14 mouse cellular contexts compared by ENCODE assay signal in genomic region chr8:125542893-125543613, GRCm38 (mm10). TPM values are rescaled to one million over a fixed set of nuclear protein-coding genes. Genes with fewer than 3 reads are reported as not detected.
DNase-seq lines count a peak whose midpoint lies in the region; ATAC-seq lines count a peak whose summit lies in the region.
"Had no signal": no experiment of that assay in that cellular context is flagged by ENCODE, and none has a peak within 500 bp of the region (broad histone marks: within the 10 kb centered on the region; RNA-seq: fewer than 3 reads in every experiment).

No protein-coding gene starts in this region.

- no peak overlapping the region for H3K4me3 ChIP-seq in heart, embryonic 14.5 days (ENCODE audit: control insufficient read depth in 1 of 2, insufficient read depth in 1 of 2, low read depth in 1 of 2, low read length in 2 of 2)
- H3K4me3 ChIP-seq in midbrain, embryonic 16.5 days (ENCODE audit: low read depth, low read length): no peak overlapping the region
- H3K4me3 ChIP-seq in midbrain, embryonic 15.5 days: no peak overlapping the region
- no peak overlapping the region for H3K4me3 ChIP-seq in liver, embryonic 15.5 days (replicated peaks)

- H3K4me2 ChIP-seq in heart, embryonic 14.5 days (ENCODE audit: low read length): peak overlapping the region; percentile 18; the same call in 1 of the 2 replicates
- no peak overlapping the region for H3K4me2 ChIP-seq in midbrain, embryonic 16.5 days (ENCODE audit: low read length)
- no peak overlapping the region for H3K4me2 ChIP-seq in midbrain, embryonic 15.5 days
- no peak overlapping the region for H3K4me2 ChIP-seq in liver, embryonic 15.5 days

- no peak for DNase-seq in heart, postnatal 36 days
- DNase-seq in cerebellum, adult 8-10 months: no peak
- DNase-seq in urinary bladder, postnatal 25 days (ENCODE audit: low spot score): no peak
- DNase-seq: cerebellum, adult 9-11 months; gastrocnemius, postnatal 25 days; kidney, adult 11 months; kidney, postnatal 4 days; thymus, postnatal 14 days had no signal

- H3K36me3 ChIP-seq in heart, embryonic 14.5 days (ENCODE audit: control insufficient read depth, insufficient read depth, low read length): no peaks in the 10 kb centered on the region
- H3K36me3 ChIP-seq in midbrain, embryonic 16.5 days (ENCODE audit: control insufficient read depth, insufficient read depth, low read length): no peaks in the 10 kb centered on the region
- no peaks in the 10 kb centered on the region for H3K36me3 ChIP-seq in midbrain, embryonic 15.5 days (replicated peaks)
- H3K36me3 ChIP-seq in liver, embryonic 15.5 days (replicated peaks): no peaks in the 10 kb centered on the region

- H3K4me1 ChIP-seq in heart, embryonic 14.5 days (ENCODE audit: control insufficient read depth in 2 of 2, insufficient read depth in 2 of 2, low read length in 2 of 2): peaks cover 60 to 90% of the 10 kb centered on the region in 2 experiments
- peaks cover 9% of the 10 kb centered on the region for H3K4me1 ChIP-seq in midbrain, embryonic 16.5 days (ENCODE audit: control insufficient read depth, insufficient read depth, low read length)
- peaks cover 16% of the 10 kb centered on the region for H3K4me1 ChIP-seq in midbrain, embryonic 15.5 days
- peaks cover 17% of the 10 kb centered on the region for H3K4me1 ChIP-seq in liver, embryonic 15.5 days (replicated peaks)

- peak overlapping the region; percentile 54 for H3K9ac ChIP-seq in heart, embryonic 14.5 days (ENCODE audit: low read length)
- H3K9ac ChIP-seq in midbrain, embryonic 16.5 days (ENCODE audit: low read depth, low read length): 0 out of 2 replicates have a peak overlapping the region, but pooled peaks have one; percentile 16
- H3K9ac ChIP-seq in midbrain, embryonic 15.5 days: no peak overlapping the region
- H3K9ac ChIP-seq in liver, embryonic 15.5 days: no peak overlapping the region
- H3K9ac ChIP-seq: liver, embryonic 14.5 days had no signal

- intact Hi-C loops in heart, postnatal 36 days (cut with DNase I): no loop called here

- H3K9me3 ChIP-seq in heart, embryonic 14.5 days (ENCODE audit: control insufficient read depth, low read length): no peaks in the 10 kb centered on the region
- H3K9me3 ChIP-seq in midbrain, embryonic 16.5 days (replicated peaks; ENCODE audit: control insufficient read depth, low read length, poor library complexity, severe bottlenecking): no peaks in the 10 kb centered on the region
- H3K9me3 ChIP-seq in midbrain, embryonic 15.5 days: no peaks in the 10 kb centered on the region
- no peaks in the 10 kb centered on the region for H3K9me3 ChIP-seq in liver, embryonic 15.5 days (replicated peaks)

- ATAC-seq in heart, embryonic 14.5 days (ENCODE audit: insufficient number of reproducible peaks, insufficient read depth, low FRiP score, low read depth): no peak
- ATAC-seq in midbrain, embryonic 16.5 days: 0 out of 2 replicates have a peak, but pooled peaks have one; percentile 12
- no peak; the same call in 1 of the 2 replicates for ATAC-seq in midbrain, embryonic 15.5 days (replicated peaks)
- ATAC-seq in liver, embryonic 15.5 days (ENCODE audit: insufficient read depth): 0 out of 2 replicates have a peak, but pooled peaks have one; percentile 26
- ATAC-seq: CD4-positive, CD25-positive, alpha-beta regulatory T cell, adult 4 months had no signal

- WGBS in heart, embryonic 14.5 days: 51% methylated on average over 11 of the region's 11 CpGs
- WGBS in midbrain, embryonic 16.5 days: 84% methylated on average over 11 of the region's 11 CpGs
- WGBS in midbrain, embryonic 15.5 days: 83% methylated on average over 11 of the region's 11 CpGs
- 41% methylated on average over 11 of the region's 11 CpGs for WGBS in liver, embryonic 15.5 days (ENCODE audit: insufficient replicate concordance)

- H3K27me3 ChIP-seq in heart, embryonic 14.5 days (ENCODE audit: control insufficient read depth, insufficient read depth, low read length): no peaks in the 10 kb centered on the region
- no peaks in the 10 kb centered on the region for H3K27me3 ChIP-seq in midbrain, embryonic 16.5 days (ENCODE audit: control insufficient read depth, insufficient read depth, low read depth, low read length)
- no peaks in the 10 kb centered on the region for H3K27me3 ChIP-seq in midbrain, embryonic 15.5 days (replicated peaks)
- no peaks in the 10 kb centered on the region for H3K27me3 ChIP-seq in liver, embryonic 15.5 days

- H3K27ac ChIP-seq in heart, embryonic 14.5 days (replicated peaks in 1 of 2; ENCODE audit: control insufficient read depth in 1 of 2, insufficient read depth in 1 of 2, low read depth in 2 of 2, low read length in 2 of 2): peak overlapping the region; percentile 18 to 65; a peak in 3 of 4 replicates
- H3K27ac ChIP-seq in midbrain, embryonic 16.5 days (ENCODE audit: low read length): no peak overlapping the region
- H3K27ac ChIP-seq in midbrain, embryonic 15.5 days: no peak overlapping the region
- no peak overlapping the region for H3K27ac ChIP-seq in liver, embryonic 15.5 days (replicated peaks)
- H3K27ac ChIP-seq: liver, embryonic 14.5 days had no signal

RNA-seq across cellular contexts. Expression of gene Sipa1l2, which starts 26.6 kb away (rescaled TPM):
- 17.8 and 18.0 TPM in 2 replicates for polyA plus RNA-seq in heart, embryonic 14.5 days (2014; fragmentation: Nextera tagmentation; extraction: Ambion mirVana)
- total RNA-seq in heart, postnatal 36 days (2021): 10 to 100 TPM; 36.4 to 40.7 TPM
- 21.7 and 26.2 TPM in 2 replicates for polyA plus RNA-seq in midbrain, embryonic 16.5 days (2015; fragmentation: Nextera tagmentation; extraction: Ambion mirVana)
- 28.2 and 28.7 TPM in 2 replicates for polyA plus RNA-seq in midbrain, embryonic 15.5 days (2015; fragmentation: Nextera tagmentation; extraction: Ambion mirVana)
- polyA plus RNA-seq in liver, embryonic 15.5 days (2015; fragmentation: Nextera tagmentation; extraction: Ambion mirVana): 0.62 and 0.96 TPM in 2 replicates

Comparison
In these comparisons a context has a peak if more than half of its experiments do, and no peak if none do; other contexts are left out.
1. ATAC-seq: peak in midbrain, embryonic 16.5 days (single experiment) and liver, embryonic 15.5 days (single experiment); none in heart, embryonic 14.5 days (single experiment) and midbrain, embryonic 15.5 days (single experiment).
2. H3K9ac ChIP-seq: peak in heart, embryonic 14.5 days (single experiment) and midbrain, embryonic 16.5 days (single experiment); none in midbrain, embryonic 15.5 days (single experiment) and liver, embryonic 15.5 days (single experiment).
3. H3K27ac ChIP-seq: peak in heart, embryonic 14.5 days (2 of 2); none in midbrain, embryonic 16.5 days (single experiment), midbrain, embryonic 15.5 days (single experiment) and liver, embryonic 15.5 days (single experiment).